Mouse (Mus musculus) CD8-positive naive resting alpha-beta T cell, adult 57 days (primary cell): ENCODE results near the gene 4932414N04Rik. TPM values are rescaled to one million over a fixed set of nuclear protein-coding genes. Genes with fewer than 3 reads are reported as not detected.

Experiments
- total RNA-seq: library from RNA; stranded (reverse); gene quantifications from one replicate; pipeline ENCODE4 v1.2.4, GENCODE M21; 2023

Gene 4932414N04Rik
- total RNA-seq = not detected

DNA sequence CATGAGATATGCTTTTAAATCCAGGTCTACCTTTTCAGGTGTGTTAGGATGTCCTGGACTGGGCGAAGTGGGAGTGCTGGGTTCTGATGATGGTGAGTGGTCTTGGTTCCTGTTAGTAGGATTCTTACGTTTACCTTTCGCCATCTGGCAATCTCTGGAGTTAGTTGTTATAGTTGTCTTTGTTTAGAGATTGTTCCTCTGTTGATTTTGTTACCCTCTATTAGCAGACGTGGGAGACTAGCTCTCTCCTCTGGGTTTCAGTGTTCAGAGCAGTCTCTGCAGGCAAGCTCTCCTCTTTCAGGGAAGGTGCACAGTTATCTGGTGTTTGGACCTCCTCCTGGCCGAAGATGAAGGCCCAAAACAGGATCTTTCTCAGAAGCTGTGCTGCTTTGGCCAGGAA is at the start of gene 4932414N04Rik:
Gene 4932414N04Rik (plus strand): TSS at position 301 of the 400 bp plus-strand sequence.

Other genes with a start within 250 kb of the 4932414N04Rik start
- gene Stk39, start 184.2 kb upstream of the 4932414N04Rik start, total RNA-seq = 30.8 TPM
- not detected for gene 4933409G03Rik, start 74.1 kb upstream of the 4932414N04Rik start, total RNA-seq
- 12.6 TPM for gene Cers6, start 205.0 kb downstream of the 4932414N04Rik start, total RNA-seq